Mouse (Mus musculus): Measurements from ENCODE around the gene Akr1b7.
"Not testable (repeated sequence)": the region's sequence is repeated elsewhere in the genome, so short reads cannot be mapped to it uniquely, and the experiment has no call there.

Akr1b7 gene

DNA sequence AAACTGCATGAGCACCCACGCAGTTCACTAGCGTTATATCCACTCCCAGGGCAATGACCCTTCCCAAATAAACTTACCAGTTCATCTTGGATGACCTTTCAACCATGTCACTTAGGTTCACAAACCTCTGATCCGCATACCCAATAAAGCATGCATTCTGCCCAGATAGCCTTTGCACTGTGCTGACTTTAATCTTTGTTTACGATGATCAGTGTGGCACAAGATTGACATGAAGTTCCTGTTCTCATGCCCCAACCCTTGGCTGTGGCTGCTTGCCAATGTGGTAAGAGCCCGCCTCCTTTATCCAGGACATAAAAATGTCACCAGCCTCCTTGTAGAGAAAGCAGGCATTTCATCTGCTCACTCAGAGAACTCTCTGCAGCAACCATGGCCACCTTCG lies at the start of gene Akr1b7:
Akr1b7 (plus strand) TSS at position 312 of the 400 bp plus-strand sequence.
- peak; percentile 21 for DNase-seq (ENCODE audit: low spot score)

GRCm38 (mm10) chr6:34364217-34365136 lies 47.7 kb upstream of the Akr1b7 start:
- no peak for DNase-seq (ENCODE audit: low spot score)

DNA sequence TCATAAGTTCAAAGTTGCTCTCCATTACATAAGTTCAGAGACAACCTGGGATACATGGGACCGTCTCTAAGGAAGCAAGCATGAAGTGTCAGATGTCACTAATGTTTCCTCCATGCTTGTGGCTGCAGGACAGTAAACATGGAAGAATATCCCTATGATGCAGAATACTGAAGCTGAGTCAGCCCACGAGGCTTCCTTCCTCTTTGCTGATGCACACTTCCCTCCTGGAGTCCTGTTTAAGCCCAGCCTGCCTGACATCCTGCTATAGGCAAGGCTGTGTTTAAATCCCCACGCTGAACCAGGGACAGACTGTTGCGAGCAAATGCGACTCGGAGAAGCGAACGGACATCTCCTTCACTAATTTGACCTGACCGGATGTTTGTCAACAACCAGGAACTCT lies 44.1 kb upstream of the Akr1b7 start:
- DNase-seq (ENCODE audit: low spot score) = no peak

- no peak for DNase-seq (ENCODE audit: low spot score)
Measured at GRCm38 (mm10) chr6:34370081-34370480, 42.1 kb upstream of the Akr1b7 start.

- peak; percentile 84 for DNase-seq (ENCODE audit: low spot score)
Measured at GRCm38 (mm10) chr6:34371700-34372351, 40.3 kb upstream of the Akr1b7 start.

DNA sequence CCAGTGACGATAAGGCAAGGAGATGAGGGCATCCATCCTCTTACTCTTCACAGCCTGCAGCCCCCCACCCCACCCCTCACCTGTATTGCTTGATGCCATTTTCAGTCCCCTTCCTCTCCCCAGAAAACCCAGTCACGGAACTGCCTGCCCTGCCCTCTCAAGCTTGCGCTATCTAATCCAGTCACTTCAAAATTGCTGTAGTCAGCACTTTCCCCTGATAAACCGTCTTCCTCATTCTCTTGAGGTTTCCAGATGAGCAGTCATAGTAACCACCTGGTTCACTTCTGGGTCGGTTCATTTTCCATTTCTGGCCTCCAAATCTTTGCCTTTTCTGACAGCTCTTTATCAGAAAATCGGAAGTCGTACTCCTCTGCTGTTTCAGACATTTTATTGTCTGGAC lies 38.3 kb upstream of the Akr1b7 start:
- no peak for DNase-seq (ENCODE audit: low spot score)

GRCm38 (mm10) chr6:34375888-34376287 lies 36.2 kb upstream of the Akr1b7 start:
- not testable (repeated sequence) for DNase-seq (ENCODE audit: low spot score)

- no peak for DNase-seq (ENCODE audit: low spot score)
Measured at GRCm38 (mm10) chr6:34383401-34383800, 28.7 kb upstream of the Akr1b7 start.

- DNase-seq (ENCODE audit: low spot score) = peak; percentile 74
Measured at GRCm38 (mm10) chr6:34384110-34384661, 27.9 kb upstream of the Akr1b7 start, which contains the start of gene Akr1b10. Akr1b10 (plus strand) TSS chr6:34384218.

DNA sequence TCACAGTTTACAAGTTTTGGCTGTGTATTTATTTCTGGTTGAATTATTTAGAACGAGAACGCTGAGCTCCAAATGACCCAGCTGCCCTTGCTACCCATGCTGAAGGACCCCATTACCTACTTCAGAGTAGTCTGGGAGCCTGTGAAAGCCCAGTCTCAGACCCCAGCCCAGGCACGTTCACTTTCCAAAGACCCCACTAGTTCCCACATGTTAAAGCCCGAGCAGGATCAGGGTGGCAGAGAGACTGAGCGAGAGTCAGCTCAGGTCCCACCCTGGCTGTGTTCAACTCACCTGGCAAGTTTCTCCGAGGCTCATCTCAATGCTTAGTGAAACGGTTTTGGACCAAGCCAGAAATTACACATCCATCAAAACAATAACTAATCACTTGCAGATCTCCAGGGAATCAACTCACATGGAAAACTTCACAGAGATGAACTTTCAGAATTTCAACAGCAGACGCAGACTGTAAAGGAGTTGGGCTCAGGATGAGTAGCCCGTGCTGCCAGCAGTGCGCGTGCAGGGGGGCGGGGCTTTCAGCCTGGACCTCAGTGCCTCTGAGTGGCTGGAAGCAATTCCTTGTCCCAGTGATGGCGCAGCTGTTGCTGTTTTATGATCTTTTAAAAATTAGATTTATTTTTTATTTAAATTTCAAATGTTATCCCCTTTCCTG lies 27.3 kb upstream of the Akr1b7 start:
- DNase-seq (ENCODE audit: low spot score) = peak; percentile 28

DNA sequence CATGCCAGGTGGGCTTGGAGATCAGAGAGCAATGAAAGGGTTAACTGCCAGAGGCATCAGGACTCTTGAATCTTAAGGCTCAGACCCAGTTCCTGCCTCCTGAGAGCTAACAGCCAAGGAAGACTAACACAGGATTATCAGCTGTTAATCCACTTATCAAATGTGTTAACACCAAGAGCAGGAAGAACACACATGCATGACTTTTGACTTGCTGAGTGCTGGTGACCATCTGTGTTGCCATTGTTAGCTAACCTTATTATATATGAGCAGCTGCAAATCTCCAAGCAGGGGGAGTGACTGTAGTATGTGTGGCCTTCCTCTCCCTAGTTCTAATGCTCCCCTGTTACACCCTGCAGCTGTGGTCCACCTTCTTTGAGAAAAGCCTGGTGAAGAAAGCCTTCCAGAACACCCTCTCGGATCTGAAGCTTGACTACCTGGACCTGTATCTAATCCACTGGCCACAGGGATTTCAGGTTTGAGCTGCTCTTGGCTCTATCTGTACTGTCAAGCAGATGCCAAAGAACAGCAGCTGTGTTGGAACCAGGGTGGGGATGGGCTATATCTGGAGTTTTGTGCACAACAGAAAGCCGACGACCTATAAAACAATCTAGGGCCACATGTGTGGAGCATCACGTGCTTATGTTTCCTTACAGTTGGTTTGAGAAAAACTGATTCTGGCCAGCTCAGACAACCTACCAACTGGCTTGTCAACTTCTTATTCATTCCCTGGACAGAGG lies 23.5 kb upstream of the Akr1b7 start:
- no peak for DNase-seq (ENCODE audit: low spot score)

DNA sequence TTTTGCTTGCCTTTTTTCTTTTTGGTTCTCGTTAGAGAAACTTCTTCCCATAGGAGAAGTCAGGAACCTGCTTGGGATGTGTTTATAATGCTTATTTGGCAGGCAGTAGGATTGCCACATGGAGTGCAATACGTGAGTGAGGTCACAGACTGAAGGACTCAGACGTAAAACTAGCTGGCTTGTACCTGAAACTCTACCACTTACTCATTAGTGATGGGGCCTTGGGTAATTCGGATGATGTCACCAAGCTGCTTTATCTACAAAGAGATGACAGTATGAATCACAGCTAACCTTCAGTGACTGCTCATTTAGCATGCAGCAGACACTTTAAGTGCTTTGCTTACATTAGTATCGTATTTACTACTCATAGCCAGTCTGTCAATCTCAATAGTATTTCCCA lies 16.2 kb upstream of the Akr1b7 start:
- peak; percentile 19 for DNase-seq (ENCODE audit: low spot score)

DNA sequence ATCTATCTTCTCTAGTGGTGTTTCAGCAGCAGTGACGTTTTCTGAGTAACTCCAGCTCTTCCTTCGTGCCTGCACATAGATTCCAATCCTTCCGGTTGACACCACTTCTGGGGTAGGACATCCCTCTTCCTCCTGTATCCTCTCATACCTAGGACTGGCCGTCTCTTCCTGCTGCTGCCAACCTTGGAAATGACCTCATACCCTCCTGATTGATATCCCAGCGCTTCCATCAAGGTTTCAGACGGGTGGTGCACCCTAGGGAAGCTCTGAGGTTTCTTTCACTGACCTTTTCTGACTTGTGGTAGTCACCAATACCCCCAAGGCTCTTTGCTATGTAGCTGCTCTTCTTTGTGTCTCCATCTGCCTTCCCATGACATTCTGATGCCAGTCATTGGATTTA lies 13.7 kb upstream of the Akr1b7 start:
- DNase-seq (ENCODE audit: low spot score) = no peak

DNA sequence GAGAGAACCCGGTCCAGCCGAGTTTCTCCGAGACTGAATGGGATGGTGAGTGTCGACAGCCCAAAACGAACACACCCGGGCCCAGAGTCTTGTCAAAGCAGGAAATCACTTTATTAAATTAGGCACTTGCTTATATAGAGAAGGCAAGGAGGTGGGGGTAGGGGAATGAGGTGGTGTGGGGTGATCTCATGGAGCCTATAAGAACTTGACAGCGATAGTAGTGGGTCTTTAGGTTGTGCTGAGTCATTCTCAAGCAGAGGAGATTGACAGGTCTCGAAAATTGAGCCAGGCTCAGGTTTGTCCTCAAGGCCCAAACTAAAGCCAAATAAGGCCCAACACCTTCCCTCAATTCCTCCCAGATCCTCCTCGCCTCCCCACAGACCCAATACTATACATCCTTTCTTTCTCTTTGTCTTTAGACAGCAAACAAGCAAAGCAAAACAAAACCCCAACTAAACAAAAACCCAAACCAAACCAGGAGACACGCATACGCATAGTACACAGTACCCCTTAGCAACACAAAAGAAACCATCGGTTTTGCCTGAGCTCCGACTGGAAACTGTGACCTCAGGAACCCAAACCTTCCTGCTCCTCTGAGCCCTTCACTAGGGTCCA lies 12.4 kb upstream of the Akr1b7 start:
- no peak for DNase-seq (ENCODE audit: low spot score)

DNA sequence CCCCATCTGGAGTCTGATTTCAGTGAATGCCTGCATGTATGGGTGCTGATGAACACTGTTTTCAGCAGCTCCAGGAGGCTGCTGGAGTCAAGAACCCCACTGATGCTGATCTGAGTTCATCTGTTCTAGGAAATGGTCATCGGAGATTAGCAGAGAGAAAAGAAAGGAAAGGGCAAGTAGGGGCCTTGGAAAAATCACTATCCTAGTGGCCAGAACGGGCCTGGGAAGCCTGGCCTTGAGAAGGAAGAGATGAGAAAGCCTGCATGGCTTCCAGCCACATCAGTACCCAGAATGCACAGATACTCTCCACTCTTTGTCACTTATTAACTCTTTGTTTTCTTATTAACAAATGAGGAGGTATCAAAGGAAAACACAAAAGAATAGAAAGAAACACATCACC lies 11.4 kb upstream of the Akr1b7 start:
- no peak for DNase-seq (ENCODE audit: low spot score)

- DNase-seq (ENCODE audit: low spot score) = no peak
Measured at GRCm38 (mm10) chr6:34406746-34407145, 5.4 kb upstream of the Akr1b7 start.

DNA sequence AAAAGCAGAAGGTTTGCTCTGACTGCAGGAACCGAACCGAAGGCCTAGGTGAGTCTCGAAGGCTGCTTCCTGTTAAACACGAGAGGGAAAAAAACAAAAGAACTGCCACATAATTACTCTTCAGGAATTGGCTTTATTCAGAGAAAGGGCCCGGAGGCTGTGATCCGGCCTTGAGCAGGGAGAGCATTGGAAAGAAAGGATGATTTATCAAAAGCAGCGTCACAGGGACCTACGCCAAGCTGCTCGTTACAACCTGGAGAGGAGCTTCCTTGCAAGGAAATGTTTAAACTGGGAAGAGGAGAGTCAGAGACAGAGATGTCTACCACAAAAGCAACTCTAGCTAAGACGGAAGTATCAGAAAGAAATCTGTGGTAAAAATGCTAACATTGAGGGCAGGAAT lies 4.7 kb upstream of the Akr1b7 start:
- DNase-seq (ENCODE audit: low spot score) = no peak

GRCm38 (mm10) chr6:34412688-34413087 lies 554 bp downstream of the Akr1b7 start:
- no peak for DNase-seq (ENCODE audit: low spot score)

- DNase-seq (ENCODE audit: low spot score) = not testable (repeated sequence)
Measured at GRCm38 (mm10) chr6:34413386-34413785, 1.3 kb downstream of the Akr1b7 start.

DNA sequence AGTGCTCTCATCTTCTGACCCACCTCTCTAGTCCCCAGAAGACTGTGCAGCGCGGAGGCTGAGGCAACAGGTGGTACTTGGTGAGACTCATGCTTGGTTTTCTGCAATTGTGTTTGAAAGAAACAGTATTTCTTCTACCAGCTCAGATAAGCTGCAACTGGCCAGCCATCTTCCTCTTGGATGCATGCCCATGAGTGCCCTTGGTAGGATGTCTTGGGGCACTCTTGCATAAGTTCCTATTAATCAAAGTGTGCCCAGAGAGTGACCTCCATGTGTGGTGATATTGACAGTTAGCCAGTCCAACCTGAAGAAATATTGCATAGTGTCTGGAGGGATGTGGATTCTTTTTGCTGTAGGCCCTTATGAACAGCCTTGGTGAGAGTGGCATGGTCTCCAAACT lies 4.4 kb downstream of the Akr1b7 start:
- DNase-seq (ENCODE audit: low spot score) = no peak

GRCm38 (mm10) chr6:34419071-34419470 lies 6.9 kb downstream of the Akr1b7 start:
- no peak for DNase-seq (ENCODE audit: low spot score)
